Mouse (Mus musculus) gastrocnemius, adult 18-20 months (tissue): ENCODE measurements around the gene Ckm. TPM values are rescaled to one million over a fixed set of nuclear protein-coding genes. Genes with fewer than 3 reads are reported as not detected.

Experiments used
- DNase-seq: peaks from one replicate; pipeline ENCODE4 v3.0.0; 2021; ENCODE audit warnings: low spot score
- total RNA-seq, 2 experiments: library from RNA; stranded (reverse); gene quantifications; 2 replicates each; pipeline ENCODE4 v1.2.3; 2021

Gene Ckm
- total RNA-seq, 2 experiments from 2014 or later: 37,972 to 42,859 TPM

DNA sequence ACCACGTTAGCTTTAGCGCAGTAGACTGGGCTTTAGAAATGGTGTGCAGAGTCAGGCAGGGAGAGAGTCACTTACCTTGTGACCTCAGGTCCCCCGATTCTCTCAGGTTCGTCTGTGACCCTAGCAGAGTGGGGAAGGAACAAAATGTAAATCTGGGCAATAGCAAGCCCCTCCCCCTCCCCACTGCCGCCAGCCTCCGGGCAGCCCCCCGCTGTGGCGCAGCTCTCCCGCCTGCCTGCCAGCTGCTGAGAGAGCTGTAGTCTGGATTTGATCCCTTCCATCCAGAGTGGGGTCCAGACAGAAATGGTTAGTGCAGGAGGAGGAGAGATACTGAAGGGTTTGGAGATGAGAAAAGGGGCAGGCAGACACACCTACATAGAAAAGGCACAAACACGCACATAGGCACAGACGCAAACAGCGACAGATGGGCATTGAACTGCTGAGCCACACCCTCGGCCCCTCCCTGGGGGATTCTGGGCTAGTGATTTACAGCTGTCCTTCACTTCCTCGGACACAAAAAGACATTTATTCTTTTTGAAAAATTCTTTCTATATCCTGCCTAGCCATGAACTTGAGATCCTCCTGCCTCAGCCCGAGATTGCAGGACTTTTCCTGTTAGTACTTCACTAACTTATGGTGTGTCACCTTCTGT lies 23.5 kb downstream of the Ckm start:
- no peak for DNase-seq

GRCm38 (mm10) chr7:19429726-19430125 lies 25.1 kb downstream of the Ckm start:
- DNase-seq: no peak

DNA sequence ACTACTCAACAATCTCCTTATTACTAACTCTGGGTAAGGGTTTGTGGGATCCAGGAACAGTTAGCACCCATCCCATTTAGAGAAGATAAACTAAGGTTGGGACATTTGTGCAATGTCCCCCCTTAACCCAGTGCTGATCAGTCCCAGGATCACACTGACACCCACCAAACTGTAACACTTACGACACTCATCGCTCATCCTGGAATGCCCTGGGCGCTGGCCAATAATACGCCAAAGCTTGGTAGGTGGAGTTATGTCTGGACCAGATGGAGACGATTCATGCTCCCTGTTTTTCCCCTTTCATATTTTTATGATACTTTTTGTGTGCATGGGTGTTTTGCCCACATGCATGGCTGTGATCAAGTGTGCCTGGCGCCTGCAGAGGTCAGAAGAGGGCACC lies 25.8 kb downstream of the Ckm start:
- DNase-seq: no peak

DNA sequence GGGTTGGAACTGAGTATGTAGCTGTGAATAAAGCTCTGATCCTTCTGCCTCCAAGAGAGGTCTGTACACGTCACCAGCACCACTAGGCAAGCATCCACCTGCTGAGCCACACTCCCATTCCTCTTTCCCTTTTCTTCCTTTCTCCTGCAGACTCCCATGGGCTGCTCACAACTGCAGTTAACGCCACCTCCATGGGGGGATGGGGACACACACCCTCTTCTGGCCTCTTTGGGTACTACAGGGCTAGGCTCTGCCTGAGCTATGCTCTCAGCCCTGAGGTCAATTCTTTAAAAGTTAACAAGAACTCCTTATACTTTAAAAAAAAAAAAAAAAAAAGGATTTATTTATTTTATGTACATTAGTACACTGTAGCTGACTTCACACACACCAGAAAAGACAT lies 27.9 kb downstream of the Ckm start:
- no peak for DNase-seq

DNA sequence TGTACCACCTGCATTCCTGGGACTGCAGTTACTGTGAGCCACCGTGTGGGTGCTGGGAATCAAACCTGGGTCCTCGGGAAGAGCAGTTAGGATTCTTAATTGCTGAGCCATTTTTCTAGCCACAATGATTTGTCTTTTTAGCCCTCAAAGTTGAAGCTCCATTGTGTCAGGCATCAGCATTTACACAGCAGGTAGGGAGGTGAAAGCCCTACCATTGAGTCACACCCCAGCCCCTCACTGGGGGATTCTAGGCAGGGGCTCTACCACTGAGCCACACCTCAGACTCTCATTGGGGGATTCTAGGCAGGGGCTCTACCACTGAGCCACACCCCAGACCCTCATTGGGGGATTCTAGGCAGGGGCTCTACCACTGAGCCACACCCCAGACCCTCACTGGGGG lies 31.7 kb downstream of the Ckm start:
- no peak for DNase-seq

- DNase-seq: no peak
These were observed 32.5 kb downstream of the Ckm start for GRCm38 (mm10) chr7:19437048-19437447.

GRCm38 (mm10) chr7:19441448-19442091 lies 37.0 kb downstream of the Ckm start:
- no peak for DNase-seq

GRCm38 (mm10) chr7:19443344-19443743 lies 38.8 kb downstream of the Ckm start:
- peak; percentile 83 for DNase-seq

DNA sequence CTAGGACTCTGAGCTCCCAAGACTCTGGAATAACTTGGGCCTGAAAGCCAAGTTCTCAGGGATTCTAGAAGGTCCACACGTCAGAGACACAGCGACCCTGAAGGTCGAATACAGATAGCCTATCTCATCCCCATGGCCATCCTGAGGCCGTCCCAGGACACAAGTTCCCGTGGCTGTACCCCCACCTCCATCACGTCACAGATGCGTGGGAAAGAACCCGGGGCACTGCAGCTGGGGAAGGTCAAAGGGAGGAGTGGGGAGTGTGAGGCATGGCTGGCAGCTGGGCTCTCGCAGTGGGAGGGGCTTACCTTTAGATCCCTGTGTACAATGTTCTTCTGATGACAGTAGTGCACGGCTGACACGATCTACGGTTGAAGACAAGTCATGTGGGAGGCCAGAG lies 40.2 kb downstream of the Ckm start:
- DNase-seq: no peak

- DNase-seq: no peak
These were observed 43.1 kb downstream of the Ckm start for GRCm38 (mm10) chr7:19447689-19448088.

- no peak for DNase-seq
These were observed 44.6 kb downstream of the Ckm start for GRCm38 (mm10) chr7:19449165-19449564.

DNA sequence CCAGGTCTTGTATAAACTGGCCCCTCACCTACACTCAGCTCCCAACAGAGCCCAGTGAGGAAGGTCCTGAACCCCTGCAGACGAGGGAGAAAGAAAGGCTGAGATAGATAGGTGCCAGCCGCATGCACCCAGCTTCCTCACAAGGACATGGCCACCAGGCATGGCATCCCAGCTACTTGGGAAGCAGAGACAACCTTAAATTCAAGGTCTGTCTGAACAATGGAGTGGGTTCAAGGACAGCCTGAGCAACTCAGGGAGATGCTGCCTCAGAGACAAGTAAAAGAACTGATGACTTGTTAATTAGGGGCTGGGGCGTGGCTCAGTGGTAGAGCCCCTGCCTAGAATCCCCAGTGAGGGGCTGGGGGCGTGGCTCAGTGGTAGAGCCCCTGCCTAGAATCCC lies 50.6 kb downstream of the Ckm start:
- no peak for DNase-seq

DNA sequence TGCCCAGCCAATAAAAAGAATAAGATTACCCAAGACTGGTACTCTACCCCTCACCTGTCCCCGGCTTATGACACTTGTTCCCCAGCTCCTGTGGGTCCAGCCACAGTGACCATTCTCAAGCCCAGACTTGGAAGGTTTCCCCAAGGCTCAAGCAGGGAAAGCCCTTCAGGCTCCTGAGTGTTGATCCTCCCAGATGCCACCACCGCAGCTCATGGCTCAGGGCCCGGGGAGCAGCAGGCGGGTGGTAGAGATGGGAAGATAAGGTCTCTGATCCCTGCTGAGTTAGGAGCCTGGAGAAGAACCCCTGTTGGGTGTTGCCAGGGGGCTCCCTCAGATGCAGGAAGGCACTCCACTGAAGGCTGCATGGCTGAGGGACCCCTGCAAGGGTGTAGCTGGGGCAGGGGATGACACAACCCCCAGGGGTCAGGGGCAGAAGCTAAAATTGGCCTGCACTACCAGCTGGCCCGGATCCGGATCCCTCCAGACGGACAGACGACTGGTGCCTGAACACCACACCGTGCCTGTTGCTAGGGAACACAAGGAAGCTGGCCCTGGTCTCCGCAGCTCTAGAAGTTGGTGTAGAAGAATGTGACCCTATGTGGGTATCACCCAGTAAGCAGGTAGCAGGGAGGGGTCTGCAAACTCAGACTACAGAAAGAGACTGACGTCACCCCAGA lies 51.4 kb downstream of the Ckm start:
- no peak for DNase-seq

GRCm38 (mm10) chr7:19456628-19457027 lies 52.1 kb downstream of the Ckm start:
- no peak for DNase-seq

GRCm38 (mm10) chr7:19457414-19458071 lies 53.0 kb downstream of the Ckm start:
- DNase-seq: no peak

GRCm38 (mm10) chr7:19458072-19458486 lies 53.5 kb downstream of the Ckm start:
- peak; percentile 44 for DNase-seq

DNA sequence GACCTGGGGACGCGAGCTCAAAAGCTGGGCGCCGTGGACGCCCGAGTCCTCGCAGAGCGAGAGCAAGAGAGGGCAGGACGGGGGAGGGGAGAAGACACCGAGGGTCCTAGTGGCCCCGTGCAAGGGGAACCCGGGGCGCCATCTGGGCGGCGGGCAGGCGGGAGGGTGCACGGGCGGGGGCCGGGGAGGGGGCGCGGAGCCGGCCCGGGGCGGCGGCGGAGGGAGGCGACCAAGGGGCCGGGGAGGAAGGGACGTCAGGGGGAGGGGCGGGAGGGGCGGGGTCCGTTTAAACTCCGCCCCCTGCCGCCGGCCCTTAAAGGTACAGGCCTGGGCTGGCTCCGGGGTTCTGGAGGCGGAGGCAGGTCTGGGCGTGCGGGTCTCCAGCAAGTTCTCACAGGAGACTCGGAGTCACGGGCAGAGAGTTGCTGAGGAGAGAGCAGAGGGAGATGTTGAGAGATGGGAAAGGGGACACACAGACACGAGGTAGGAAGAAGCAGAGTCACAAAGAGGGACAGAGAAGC lies 54.1 kb downstream of the Ckm start, which contains the start of gene Mark4:
Gene Mark4, minus strand, starts transcription at position 231 of the 521 bp plus-strand sequence.
- DNase-seq: peak; percentile 73

- DNase-seq: no peak
These were observed 54.7 kb downstream of the Ckm start for GRCm38 (mm10) chr7:19459144-19459870.

DNA sequence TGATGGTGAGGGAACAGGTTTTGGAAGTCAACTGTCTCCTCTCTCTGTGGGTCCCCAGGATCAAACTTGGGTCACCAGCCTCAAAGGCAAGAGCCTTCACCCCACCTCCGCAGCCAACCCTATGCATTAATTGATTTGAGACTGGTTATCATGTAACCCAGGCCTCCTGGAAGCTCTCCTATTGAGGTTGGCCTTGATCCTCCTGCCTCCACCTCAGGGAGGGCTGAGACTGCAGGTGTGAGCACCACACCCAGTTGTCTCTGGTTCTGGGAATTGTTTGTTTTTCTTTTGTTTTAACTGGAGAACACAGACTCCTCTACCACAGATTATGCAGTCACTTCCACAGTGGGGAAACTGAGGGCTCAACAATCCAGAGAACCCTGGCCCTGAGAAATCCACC lies 55.9 kb downstream of the Ckm start:
- no peak for DNase-seq

GRCm38 (mm10) chr7:19461488-19461887 lies 56.9 kb downstream of the Ckm start:
- DNase-seq: peak; percentile 71

- DNase-seq: no peak
These were observed 57.9 kb downstream of the Ckm start for GRCm38 (mm10) chr7:19462443-19462842.
